Mouse (Mus musculus): Measurements from ENCODE around the gene Zfp598.

Zfp598 gene

DNA sequence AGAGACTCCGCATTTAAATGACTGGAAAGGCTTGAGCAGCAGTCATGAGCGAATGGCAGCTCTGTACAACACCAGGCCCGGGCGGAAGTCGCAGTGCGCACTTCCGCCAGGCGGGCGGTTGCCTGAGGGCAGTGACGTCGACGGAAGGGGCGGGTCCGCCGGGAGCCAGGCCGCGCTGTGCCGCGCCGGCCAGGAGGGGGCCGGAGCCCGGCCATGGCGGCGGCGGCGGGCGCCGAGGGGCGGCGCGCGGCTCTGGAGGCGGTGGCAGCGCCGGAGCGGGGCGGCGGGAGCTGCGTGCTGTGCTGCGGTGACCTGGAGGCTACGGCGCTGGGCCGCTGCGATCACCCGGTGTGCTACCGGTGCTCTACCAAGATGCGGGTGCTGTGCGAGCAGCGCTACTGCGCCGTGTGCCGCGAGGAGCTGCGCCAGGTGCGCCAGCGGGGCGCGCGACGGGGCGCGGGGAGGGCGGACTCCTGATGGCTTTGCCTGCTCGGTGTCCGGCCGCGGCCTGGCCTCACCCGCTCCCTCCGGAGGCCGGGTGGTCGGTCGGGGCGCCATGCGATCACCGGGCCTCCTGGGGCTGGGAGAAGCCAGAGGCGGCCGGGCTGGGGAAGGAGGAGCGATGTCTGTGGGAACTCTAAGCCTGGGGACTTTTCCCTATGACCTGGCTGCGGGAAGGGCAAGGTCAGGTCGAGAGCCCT is at the start of gene Zfp598:
Gene Zfp598 (plus strand): TSS at position 143 of the 701 bp plus-strand sequence.
- DNase-seq (ENCODE audit: low read depth, low spot score), result peak; percentile 89

DNA sequence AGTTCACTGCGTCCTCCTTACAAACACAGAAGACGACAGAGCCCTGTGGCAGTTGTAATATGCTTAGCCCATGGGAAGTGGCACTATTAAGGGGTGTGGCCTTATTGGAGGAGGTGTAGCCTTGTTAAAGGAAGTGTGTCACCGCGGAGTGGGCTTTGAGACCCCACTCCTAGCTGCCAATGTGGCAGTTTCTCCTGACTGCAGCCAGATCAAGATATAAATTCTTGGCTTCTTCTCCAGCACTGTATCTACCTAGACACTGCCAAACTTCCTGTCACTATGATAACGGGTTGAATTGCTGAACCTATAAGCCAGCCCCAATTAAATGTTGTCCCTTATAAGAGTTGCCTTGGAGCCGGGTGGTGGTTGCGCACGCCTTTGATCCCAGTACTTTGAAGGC is 44.0 kb upstream of the Zfp598 start:
- DNase-seq (ENCODE audit: low read depth, low spot score), result no peak

DNA sequence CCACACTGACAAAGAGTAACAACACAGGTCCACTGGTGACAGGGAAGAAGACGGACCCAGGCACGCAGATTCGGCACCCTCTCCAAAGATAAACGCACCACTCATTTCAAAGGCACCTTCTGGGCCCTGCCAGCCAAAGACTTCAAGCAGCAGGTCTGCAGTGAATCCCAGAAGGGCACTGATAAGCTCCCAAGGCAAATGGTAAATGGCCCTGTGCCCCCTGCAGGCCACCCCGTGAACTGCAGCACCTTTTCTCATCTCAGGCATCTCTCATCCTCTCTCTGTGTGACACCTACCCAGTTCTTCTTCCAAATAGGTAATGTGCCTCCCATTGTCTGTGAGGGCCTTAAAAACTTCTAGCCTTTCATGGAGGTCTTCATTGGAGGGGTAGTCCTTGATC is 40.8 kb upstream of the Zfp598 start:
- DNase-seq (ENCODE audit: low read depth, low spot score), result peak; percentile 53

DNA sequence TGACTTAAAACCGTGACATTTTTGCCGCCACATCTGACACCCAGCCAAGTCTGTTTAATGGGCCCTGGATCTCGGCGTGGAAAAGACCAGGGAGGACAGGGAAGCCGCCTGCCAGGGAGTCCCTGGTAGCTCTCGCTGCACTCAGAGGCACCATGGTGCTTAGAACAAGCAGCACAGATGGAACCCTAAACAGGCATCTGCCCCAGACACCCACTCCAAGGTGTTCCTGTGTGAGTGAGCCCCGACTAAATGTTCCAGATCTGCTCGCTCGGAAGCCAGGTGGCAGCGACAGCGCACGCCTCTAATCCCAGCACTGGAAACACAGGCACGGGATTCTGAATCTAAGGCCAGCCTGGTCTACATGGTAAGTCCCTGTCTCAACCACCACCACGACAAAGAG is 39.4 kb upstream of the Zfp598 start:
- no peak for DNase-seq (ENCODE audit: low read depth, low spot score)

DNA sequence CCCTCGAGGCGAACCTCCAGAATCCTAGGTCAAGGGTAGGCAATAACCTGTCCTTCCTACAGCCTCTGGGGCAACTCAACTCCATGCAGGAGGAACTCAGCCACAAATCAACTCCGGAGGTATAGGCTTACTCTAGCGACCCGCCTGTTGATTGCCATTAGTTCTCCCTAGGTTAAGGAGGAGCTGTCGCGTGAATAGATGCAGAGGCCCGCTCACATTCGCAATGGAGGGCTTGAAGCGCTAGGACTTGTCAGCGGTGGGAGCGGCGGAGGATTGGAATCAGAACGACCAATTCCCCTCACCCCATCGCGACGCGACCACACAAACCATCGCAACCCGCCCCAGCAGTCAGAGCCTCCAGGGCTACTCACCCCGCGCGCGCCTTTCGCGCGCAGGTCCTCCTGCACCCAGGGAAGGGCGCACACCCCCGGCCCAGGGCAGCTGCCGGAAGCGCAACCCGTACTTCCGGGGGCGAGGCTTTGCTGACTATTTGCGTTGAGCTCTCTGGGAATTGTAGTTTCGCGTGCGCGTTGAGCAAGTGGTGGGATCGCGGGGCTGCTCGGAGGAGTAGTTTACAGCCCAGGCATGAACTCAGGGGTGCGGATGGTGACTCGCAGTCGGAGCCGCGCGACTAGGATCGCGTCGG is 37.2 kb upstream of the Zfp598 start, which contains the start of the genes Tsc2 and Nthl1:
Gene Tsc2 (minus strand): TSS at position 464 of the 646 bp plus-strand sequence.
Gene Nthl1 (plus strand): TSS at position 514 of the 646 bp plus-strand sequence.
- peak; percentile 76 for DNase-seq (ENCODE audit: low read depth, low spot score)

- no peak for DNase-seq (ENCODE audit: low read depth, low spot score)
Measured at GRCm38 (mm10) chr17:24632813-24633449, 36.6 kb upstream of the Zfp598 start.

DNA sequence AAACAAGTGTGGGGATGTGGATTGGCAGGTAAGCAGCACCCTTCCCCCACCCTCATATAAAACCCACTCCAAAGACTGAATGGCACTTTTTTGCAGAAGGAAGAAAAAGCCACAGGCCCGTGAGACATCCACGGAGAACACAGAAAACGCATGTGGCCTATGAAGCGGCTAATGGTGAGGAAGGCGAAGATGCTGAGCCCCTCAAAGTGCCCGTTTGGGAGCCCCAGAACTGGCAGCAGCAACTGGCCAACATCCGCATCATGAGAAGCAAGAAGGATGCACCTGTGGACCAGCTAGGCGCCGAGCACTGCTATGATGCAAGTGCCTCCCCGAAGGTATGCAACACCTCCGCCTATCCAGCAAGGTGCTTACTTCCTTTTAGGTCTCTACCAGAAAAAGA is 35.7 kb upstream of the Zfp598 start:
- no peak for DNase-seq (ENCODE audit: low read depth, low spot score)

DNA sequence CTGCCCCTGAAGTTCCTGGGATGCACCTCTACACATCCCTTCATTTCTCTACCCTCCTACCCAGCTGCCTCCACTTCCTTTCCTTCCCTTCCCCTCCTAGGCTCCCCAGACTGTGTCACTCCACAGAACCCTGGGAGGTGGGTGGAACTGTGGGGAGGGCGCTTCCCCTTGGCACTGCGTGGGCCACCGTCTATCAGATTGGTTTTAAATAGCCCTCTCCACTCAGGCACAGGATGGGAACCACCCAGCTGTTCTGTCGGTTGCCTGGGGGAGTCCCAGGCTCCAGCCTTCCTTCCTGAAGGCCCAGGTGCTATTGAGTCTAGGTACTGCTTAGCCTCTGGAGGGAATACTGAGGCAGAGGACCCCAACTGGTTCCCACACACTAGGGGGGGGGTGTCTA is 34.5 kb upstream of the Zfp598 start:
- no peak for DNase-seq (ENCODE audit: low read depth, low spot score)

- no peak for DNase-seq (ENCODE audit: low read depth, low spot score)
Measured at GRCm38 (mm10) chr17:24635694-24636093, 33.8 kb upstream of the Zfp598 start.

GRCm38 (mm10) chr17:24636781-24637481 is 32.6 kb upstream of the Zfp598 start:
- DNase-seq (ENCODE audit: low read depth, low spot score), result no peak

GRCm38 (mm10) chr17:24638214-24638613 is 31.3 kb upstream of the Zfp598 start:
- no peak for DNase-seq (ENCODE audit: low read depth, low spot score)

- no peak for DNase-seq (ENCODE audit: low read depth, low spot score)
Measured at GRCm38 (mm10) chr17:24638840-24639239, 30.6 kb upstream of the Zfp598 start.

DNA sequence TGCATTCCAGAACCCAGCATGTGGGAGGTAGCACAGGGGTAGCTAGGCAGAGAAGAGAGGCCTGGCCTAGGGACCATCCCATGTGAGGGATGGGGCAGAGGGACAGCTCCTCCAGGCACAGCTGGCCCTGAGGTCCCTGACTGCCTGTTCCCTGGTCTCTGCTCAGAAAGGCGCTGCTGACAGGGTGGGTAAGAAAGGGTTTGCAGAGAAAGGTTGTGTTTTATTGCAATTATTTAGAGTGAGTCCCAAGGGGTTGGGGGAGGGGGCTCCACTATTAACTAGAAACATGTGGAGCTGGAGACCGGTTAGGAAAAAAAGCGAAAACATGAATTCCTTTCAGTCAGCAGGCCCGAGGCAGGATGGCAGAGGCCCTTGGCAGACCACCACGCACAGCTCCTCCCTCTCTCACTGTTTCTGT is 29.9 kb upstream of the Zfp598 start:
- no peak for DNase-seq (ENCODE audit: low read depth, low spot score)

DNA sequence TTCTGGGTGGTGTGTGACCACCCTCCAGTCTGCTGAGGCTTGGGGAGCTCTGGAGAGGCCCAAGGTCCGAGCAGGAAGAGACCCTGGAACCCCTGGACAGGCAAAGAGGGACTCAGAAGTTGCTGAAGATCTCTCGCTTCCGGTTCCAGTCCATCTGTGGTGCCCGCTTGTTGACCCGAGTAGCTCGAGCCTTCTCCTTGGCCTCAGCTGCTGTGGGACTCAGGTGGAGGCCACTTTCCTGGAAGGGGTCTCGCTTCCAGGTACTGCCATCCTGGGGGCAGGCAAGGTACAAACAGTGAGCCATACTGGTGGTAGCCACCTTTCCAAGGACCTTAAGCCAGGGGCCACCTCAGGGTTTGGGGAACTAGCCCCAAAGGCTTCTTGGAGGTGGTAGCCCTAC is 29.4 kb upstream of the Zfp598 start:
- DNase-seq (ENCODE audit: low read depth, low spot score), result no peak

- DNase-seq (ENCODE audit: low read depth, low spot score), result no peak
Measured at GRCm38 (mm10) chr17:24640581-24640980, 28.9 kb upstream of the Zfp598 start.

- DNase-seq (ENCODE audit: low read depth, low spot score), result no peak
Measured at GRCm38 (mm10) chr17:24641944-24642343, 27.5 kb upstream of the Zfp598 start.

GRCm38 (mm10) chr17:24642791-24643343 is 26.6 kb upstream of the Zfp598 start:
- no peak for DNase-seq (ENCODE audit: low read depth, low spot score)

DNA sequence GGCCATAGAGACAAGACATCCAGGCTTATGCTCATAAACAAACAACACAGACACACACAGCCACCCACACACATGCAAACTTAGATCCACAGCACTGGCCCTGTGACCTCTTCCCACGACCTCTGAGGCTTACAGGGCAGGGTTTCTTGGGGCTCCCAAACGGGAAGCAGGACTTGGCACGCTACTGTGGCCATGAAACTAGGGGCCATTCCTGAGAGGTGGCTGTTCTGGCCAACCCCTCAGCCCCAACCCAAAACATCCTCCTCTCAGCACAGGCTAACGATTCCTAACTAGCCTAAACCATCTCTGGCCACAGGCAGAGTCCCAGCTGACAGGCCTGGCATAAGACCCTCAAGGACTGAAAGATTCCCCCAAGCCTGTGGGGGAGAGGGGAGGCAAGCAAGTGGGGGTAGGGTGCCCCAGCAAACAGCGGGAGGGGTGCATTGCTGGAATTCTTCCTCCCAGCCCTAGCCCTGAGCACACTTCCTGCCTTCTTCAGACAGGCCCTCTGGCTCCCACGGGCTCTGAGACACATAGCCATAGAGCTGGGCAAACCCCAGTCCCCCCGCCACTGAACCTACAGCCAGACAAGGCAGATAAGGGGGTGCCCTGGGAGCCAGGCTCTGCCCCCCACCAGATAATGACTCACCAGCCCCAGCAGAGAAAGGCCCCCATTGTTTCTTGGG is 25.3 kb upstream of the Zfp598 start:
- no peak for DNase-seq (ENCODE audit: low read depth, low spot score)

GRCm38 (mm10) chr17:24644875-24645721 is 24.4 kb upstream of the Zfp598 start:
- DNase-seq (ENCODE audit: low read depth, low spot score), result no peak

- no peak for DNase-seq (ENCODE audit: low read depth, low spot score)
Measured at GRCm38 (mm10) chr17:24645916-24646315, 23.6 kb upstream of the Zfp598 start.

Data from retina, postnatal 7 days (tissue).